Mouse (Mus musculus) liver, embryonic 14.5 days (tissue): Measurements from ENCODE around the gene Rinl. TPM values are rescaled to one million over a fixed set of nuclear protein-coding genes. Genes with fewer than 3 reads are reported as not detected.

ENCODE experiments used
- ATAC-seq: fragments of 200-750 bp; cut with Nextera tagmentation; 2 replicates; pipeline ENCODE4 v1.8.0; 2017; ENCODE audit warnings: moderate number of reproducible peaks, mild to moderate bottlenecking, moderate library complexity; ENCODE audit not compliant: insufficient read depth
- DNase-seq, 3 experiments: peaks; one replicate each; pipeline ENCODE4 v3.0.0-alpha.2; 2012 to 2013; ENCODE audit warnings: low read depth in 3 of 3, low spot score in 3 of 3
- H3K27ac ChIP-seq: fragments of 300-500 bp; sonication (generic); 2 replicates; pipeline ENCODE4 v1.5.1; 2014; ENCODE audit warnings: moderate library complexity, mild to moderate bottlenecking, control low read depth, inconsistent platforms
- H3K27me3 ChIP-seq: fragments of 300-500 bp; sonication (generic); 2 replicates; pipeline ENCODE4 v1.6.1; 2014; ENCODE audit warnings: mild to moderate bottlenecking, low read length, moderate library complexity; ENCODE audit not compliant: control insufficient read depth, insufficient read depth
- H3K36me3 ChIP-seq: fragments of 300-500 bp; sonication (generic); replicated peaks from 2 replicates; pipeline ENCODE4 v1.6.1; 2014; ENCODE audit warnings: low read depth; ENCODE audit not compliant: control insufficient read depth, insufficient read depth
- H3K4me1 ChIP-seq, 2 experiments: fragments of 200-500 bp in 1 of 2; fragments of 300-500 bp in 1 of 2; sonication (generic) in 1 of 2; replicated peaks; 2 replicates each; pipeline ENCODE4 v1.6.1; 2012 to 2014; ENCODE audit warnings: antibody characterized with exemption in 1 of 2, inconsistent platforms in 1 of 2, low read length in 1 of 2; ENCODE audit not compliant: control insufficient read depth in 2 of 2, insufficient read depth in 2 of 2
- H3K4me2 ChIP-seq: fragments of 300-500 bp; sonication (generic); 2 replicates; pipeline ENCODE4 v1.6.1; 2014; ENCODE audit warnings: low read depth, mild to moderate bottlenecking, control low read depth, moderate library complexity
- H3K4me3 ChIP-seq, 2 experiments: fragments of 200-500 bp in 1 of 2; fragments of 300-500 bp in 1 of 2; sonication (generic) in 1 of 2; 2 replicates each; pipeline ENCODE4 v1.5.1; 2012 to 2014; ENCODE audit warnings: low read depth in 2 of 2, low read length in 2 of 2, mild to moderate bottlenecking in 2 of 2, control low read depth in 1 of 2, inconsistent platforms in 1 of 2, moderate library complexity in 1 of 2; ENCODE audit not compliant: insufficient read depth in 1 of 2
- H3K9ac ChIP-seq: fragments of 300-500 bp; sonication (generic); replicated peaks from 2 replicates; pipeline ENCODE4 v1.6.1; 2014; ENCODE audit warnings: mild to moderate bottlenecking, control low read depth, moderate library complexity
- H3K9me3 ChIP-seq: fragments of 300-500 bp; sonication (generic); 2 replicates; pipeline ENCODE4 v1.6.1; 2016; ENCODE audit warnings: low read length, mixed read lengths; ENCODE audit not compliant: control insufficient read depth
- CTCF ChIP-seq: IDR thresholded peaks from 2 replicates; pipeline ENCODE4 v1.5.1; 2016; ENCODE audit warnings: antibody characterized with exemption, low read depth, control low read depth
- EP300 ChIP-seq: IDR thresholded peaks from 2 replicates; pipeline ENCODE4 v1.6.1; 2016; ENCODE audit warnings: antibody characterized with exemption, low read depth
- WGBS: fragments of 180-500 bp; shearing (Covaris S2); extraction: QIAGEN DNeasy Blood & Tissue Kit; methylation state at CpG from one replicate; pipeline ENCODE4 v1.1.7; 2014; ENCODE audit not compliant: insufficient replicate concordance; 5-methylcytosine and 5-hydroxymethylcytosine counted together
- polyA plus RNA-seq, 2 experiments: library from polyadenylated mRNA; depleted of rRNA in 1 of 2; stranded (reverse) in 1 of 2; unstranded in 1 of 2; fragments of >200 nt; fragmentation: Nextera tagmentation in 1 of 2; extraction: Ambion mirVana in 1 of 2; gene quantifications; 2 replicates each; pipeline versions ENCODE4 v1.2.1 to v1.2.3; 2012 to 2014

The Rinl gene
- polyA plus RNA-seq, 2 experiments = 4.7 to 4.8 TPM

DNA sequence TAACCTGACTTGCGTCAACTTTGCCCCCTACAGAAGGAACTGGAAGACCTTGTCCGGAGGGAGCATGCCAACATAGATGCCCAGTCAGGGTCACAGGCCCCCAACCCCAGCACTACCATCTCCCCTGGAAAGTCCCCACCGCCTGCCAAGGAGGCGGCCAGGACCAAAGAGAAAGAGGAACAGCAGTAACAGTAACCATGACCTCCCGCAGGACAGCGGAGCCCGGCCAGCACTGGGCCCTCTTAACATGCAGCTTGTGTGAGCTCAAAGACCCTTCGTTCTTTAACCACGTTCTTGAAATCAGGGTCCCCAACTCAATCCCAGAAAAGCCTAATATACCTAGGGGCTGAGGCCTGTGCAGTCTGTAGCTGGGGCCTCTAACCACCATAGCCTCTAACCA is 885 bp upstream of the Rinl start:
- Histone ChIP-seq H3K4me2 (no peak overlapping the region), H3K27me3 (no peaks in the 10 kb centered on the region), H3K4me3 (no peak overlapping the region), H3K9me3 (no peaks in the 10 kb centered on the region), H3K27ac (no peak overlapping the region), H3K4me1 (peaks cover 0 to 3% of the 10 kb centered on the region in 2 experiments; a peak in 1 of 4 replicates), H3K36me3 (no peaks in the 10 kb centered on the region), H3K9ac (no peak overlapping the region)
- DNase-seq = no peak
- WGBS = 81% methylated on average over 9 of the region's 9 CpGs
- ATAC-seq = no peak
- TF ChIP-seq EP300 = no peak
- no peak for TF ChIP-seq CTCF

DNA sequence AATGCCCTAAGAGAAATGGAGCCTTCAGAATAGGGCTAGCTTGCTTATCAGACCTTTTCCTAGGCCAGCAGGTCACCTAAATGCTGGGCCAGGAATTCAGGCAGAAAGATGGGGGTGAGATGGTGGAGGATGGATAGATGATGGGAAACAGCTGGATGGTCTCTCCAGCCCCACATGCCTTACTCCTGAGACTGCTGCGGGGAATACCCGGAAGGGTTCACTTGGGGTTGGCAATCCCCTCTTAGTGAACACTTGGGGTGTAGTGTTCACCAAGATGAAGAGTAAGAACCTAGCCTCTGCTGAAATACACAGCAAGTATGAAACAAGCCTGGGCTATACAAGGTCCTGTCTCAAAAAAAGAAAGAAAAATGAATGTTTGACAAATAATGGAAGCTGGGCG is 466 bp downstream of the Rinl start:
- H3K27ac ChIP-seq = no peak overlapping the region
- H3K9me3 ChIP-seq = no peaks in the 10 kb centered on the region
- no peaks in the 10 kb centered on the region for H3K27me3 ChIP-seq
- H3K4me1 ChIP-seq = peaks cover 0 to 3% of the 10 kb centered on the region in 2 experiments; a peak in 1 of 4 replicates
- DNase-seq (no peak), ATAC-seq (no peak)
- no peak overlapping the region for H3K9ac ChIP-seq
- WGBS = 78% methylated on average over 3 of the region's 3 CpGs
- TF ChIP-seq EP300 (no peak), CTCF (no peak)
- H3K4me3 ChIP-seq = no peak overlapping the region
- no peaks in the 10 kb centered on the region for H3K36me3 ChIP-seq
- H3K4me2 ChIP-seq = no peak overlapping the region

DNA sequence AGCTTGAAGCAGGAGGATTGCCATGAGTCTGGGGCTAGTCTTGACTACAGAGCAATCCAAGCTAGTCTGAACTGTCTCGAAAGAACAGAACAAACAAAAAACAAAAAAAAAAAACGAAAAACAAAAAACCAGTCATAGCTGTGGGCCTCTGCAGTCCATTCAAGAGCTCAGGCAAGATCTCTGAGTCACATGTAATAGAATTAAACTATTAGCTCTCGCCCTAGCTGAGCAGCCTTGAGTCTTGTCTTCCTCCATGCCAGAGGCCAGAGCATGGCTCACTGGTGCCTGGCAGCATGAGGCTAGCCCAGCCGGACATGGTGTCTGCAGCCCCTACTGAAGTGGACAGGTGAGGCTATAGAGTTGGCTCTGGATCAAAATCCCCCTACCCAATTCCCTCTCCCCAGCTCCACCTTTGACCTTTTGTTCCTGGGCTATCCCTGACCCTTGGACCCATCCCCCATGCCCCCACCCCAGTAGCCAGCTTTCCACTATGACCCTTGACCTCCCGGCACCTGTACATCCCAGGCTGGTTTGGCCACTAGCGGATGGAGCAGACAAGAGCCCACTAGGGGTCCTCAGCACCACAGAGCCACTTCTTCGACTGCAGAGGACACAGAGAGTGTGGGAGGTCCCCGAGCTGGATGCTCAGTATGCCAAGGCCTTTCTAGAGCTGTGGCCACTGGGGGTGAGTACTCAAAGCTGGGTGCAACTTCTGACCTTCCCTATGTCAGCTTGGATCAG is 1.5 kb downstream of the Rinl start:
- H3K9me3 ChIP-seq = no peaks in the 10 kb centered on the region
- no peak overlapping the region for H3K4me3 ChIP-seq
- no peak overlapping the region for H3K4me2 ChIP-seq
- H3K27ac ChIP-seq = no peak overlapping the region
- DNase-seq (no peak), ATAC-seq (0 out of 2 replicates have a peak, but pooled peaks have one; percentile 19)
- peaks cover 0 to 3% of the 10 kb centered on the region in 2 experiments; a peak in 1 of 4 replicates for H3K4me1 ChIP-seq
- H3K36me3 ChIP-seq = no peaks in the 10 kb centered on the region
- TF ChIP-seq CTCF = peak; percentile 53
- no peak for TF ChIP-seq EP300
- H3K9ac ChIP-seq = no peak overlapping the region
- 48% methylated on average over 8 of the region's 8 CpGs for WGBS
- no peaks in the 10 kb centered on the region for H3K27me3 ChIP-seq

DNA sequence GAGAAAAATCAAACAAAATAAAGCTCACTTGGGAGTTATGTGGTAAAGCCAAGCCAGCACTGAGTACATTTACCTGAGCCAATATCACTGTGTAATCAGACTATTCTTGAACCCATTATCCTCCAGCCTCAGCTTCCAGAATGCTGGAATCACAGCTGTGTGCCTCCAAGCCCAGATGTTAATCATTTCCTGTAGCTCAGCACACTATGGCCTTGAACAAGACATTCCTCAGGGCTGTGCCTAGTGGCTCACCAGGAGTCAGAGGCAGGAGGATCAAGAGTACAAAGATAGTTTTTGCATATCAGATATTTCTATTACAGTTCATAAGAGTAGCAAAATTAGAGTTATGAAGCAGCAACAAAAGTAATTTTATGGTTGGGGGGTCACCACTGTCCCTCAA is 2.9 kb downstream of the Rinl start:
- DNase-seq = no peak
- TF ChIP-seq EP300 (no peak), CTCF (no peak)
- no peak overlapping the region for H3K9ac ChIP-seq
- no peaks in the 10 kb centered on the region for H3K27me3 ChIP-seq
- H3K4me3 ChIP-seq = no peak overlapping the region
- ATAC-seq = no peak
- no peaks in the 10 kb centered on the region for H3K9me3 ChIP-seq
- H3K27ac ChIP-seq = no peak overlapping the region
- peaks cover 3 to 7% of the 10 kb centered on the region in 2 experiments for H3K4me1 ChIP-seq
- H3K36me3 ChIP-seq = no peaks in the 10 kb centered on the region
- no peak overlapping the region for H3K4me2 ChIP-seq

DNA sequence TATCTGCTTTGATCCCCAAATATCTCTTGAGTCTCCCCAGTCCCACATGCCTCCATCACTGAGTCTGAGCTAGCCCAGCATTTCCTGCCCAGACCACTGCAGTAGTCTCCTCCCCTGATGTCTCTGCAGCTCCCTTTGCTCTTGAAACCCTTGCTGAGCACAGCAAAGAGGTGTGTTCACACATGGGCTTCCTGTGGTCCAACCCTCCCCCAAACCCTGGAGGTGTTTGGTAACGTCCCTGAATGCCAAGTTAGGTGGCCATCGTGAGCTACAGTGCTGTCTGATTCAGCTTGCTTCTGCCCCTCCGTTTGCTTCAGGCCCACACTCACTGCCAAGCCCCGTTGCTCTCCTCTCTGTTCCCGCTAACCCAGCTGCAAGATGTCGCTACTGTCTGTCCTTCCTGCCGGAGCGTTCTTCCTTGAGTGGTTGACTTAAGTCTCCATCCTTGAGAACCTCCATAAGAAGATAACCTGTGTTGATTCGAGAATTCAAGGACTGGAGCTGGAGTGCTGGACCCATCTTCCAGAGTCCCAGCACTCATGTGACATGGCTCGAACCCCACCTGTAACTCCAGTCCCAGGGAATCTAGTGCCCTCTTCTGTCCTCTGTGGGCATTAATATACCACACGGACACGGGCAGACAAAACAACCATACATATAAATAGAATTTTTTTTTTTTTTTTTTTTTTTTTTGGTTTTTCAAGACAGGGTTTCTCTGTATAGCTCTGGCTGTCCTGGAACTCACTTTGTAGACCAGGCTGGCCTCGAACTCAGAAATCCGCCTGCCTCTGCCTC is 3.8 kb downstream of the Rinl start:
- H3K9me3 ChIP-seq = no peaks in the 10 kb centered on the region
- H3K9ac ChIP-seq = no peak overlapping the region
- no peak for ATAC-seq
- H3K27ac ChIP-seq = no peak overlapping the region
- H3K4me1 ChIP-seq = peaks cover 5 to 7% of the 10 kb centered on the region in 2 experiments
- no peaks in the 10 kb centered on the region for H3K36me3 ChIP-seq
- no peak overlapping the region for H3K4me2 ChIP-seq
- H3K27me3 ChIP-seq = no peaks in the 10 kb centered on the region
- no peak for DNase-seq
- TF ChIP-seq EP300 (no peak), CTCF (no peak)
- H3K4me3 ChIP-seq = no peak overlapping the region
- 57% methylated on average over 14 of the region's 14 CpGs for WGBS
